Mouse (Mus musculus): ENCODE results near the gene Olfr324. TPM values are rescaled to one million over a fixed set of nuclear protein-coding genes. Genes with fewer than 3 reads are reported as not detected.
A peak's percentile ranks its signal among the peaks of the same experiment; 100 is the strongest.

Olfr324 gene
- total RNA-seq, 1 experiment: not detected

GRCm38 (mm10) chr11:58602062-58602461 lies 7.1 kb downstream of the Olfr324 start:
- no peak overlapping the region for H3K4me3 ChIP-seq (ENCODE audit: insufficient read depth in 1 of 2, low read depth in 1 of 2, low read length in 2 of 2, poor library complexity in 1 of 2, severe bottlenecking in 1 of 2)
- H3K36me3 ChIP-seq (ENCODE audit: control insufficient read depth, insufficient read depth, low read length, poor library complexity, severe bottlenecking): no peaks in the 10 kb centered on the region
- H3K9me3 ChIP-seq (ENCODE audit: control insufficient read depth, insufficient read depth, low read depth, low read length): no peaks in the 10 kb centered on the region
- H3K9ac ChIP-seq (ENCODE audit: insufficient read depth, low read depth, low read length, poor library complexity, severe bottlenecking): no peak overlapping the region
- DNase-seq (ENCODE audit: low read depth, low spot score): no peak
- peak; percentile 80; the same call in 1 of the 2 replicates for TF ChIP-seq HCFC1 (IDR thresholded peaks at IDR 0.05; ENCODE audit: borderline replicate concordance, insufficient read depth, low read length)
- TF ChIP-seq ZC3H11A (IDR thresholded peaks at IDR 0.05; ENCODE audit: borderline replicate concordance, low read depth, low read length): no peak
- in situ Hi-C loops (cut with MboI; ENCODE audit: low sequenced_read_pairs in 2 of 2, unreplicated experiment in 2 of 2): no loop called here
- H3K27ac ChIP-seq (ENCODE audit: insufficient read depth, low read depth, low read length, poor library complexity, severe bottlenecking): no peak overlapping the region
- H3K4me1 ChIP-seq (ENCODE audit: control insufficient read depth in 2 of 2, insufficient read depth in 2 of 2, low read length in 2 of 2, poor library complexity in 1 of 2): no peaks in the 10 kb centered on the region; a peak in 1 of 4 replicates

- Histone ChIP-seq H3K9ac (ENCODE audit: insufficient read depth, low read depth, low read length, poor library complexity, severe bottlenecking) (no peak overlapping the region), H3K4me1 (ENCODE audit: control insufficient read depth in 2 of 2, insufficient read depth in 2 of 2, low read length in 2 of 2, poor library complexity in 1 of 2) (no peaks in the 10 kb centered on the region; a peak in 1 of 4 replicates), H3K9me3 (ENCODE audit: control insufficient read depth, insufficient read depth, low read depth, low read length) (no peaks in the 10 kb centered on the region), H3K4me3 (ENCODE audit: insufficient read depth in 1 of 2, low read depth in 1 of 2, low read length in 2 of 2, poor library complexity in 1 of 2, severe bottlenecking in 1 of 2) (no peak overlapping the region), H3K36me3 (ENCODE audit: control insufficient read depth, insufficient read depth, low read length, poor library complexity, severe bottlenecking) (no peaks in the 10 kb centered on the region), H3K27ac (ENCODE audit: insufficient read depth, low read depth, low read length, poor library complexity, severe bottlenecking) (no peak overlapping the region; the same call in 1 of the 2 replicates)
- in situ Hi-C loops (cut with MboI; ENCODE audit: low sequenced_read_pairs in 2 of 2, unreplicated experiment in 2 of 2): no loop called here
- peak; percentile 29 for DNase-seq (ENCODE audit: low read depth, low spot score)
- TF ChIP-seq HCFC1 (IDR thresholded peaks at IDR 0.05; ENCODE audit: borderline replicate concordance, insufficient read depth, low read length): no peak
- TF ChIP-seq ZC3H11A (IDR thresholded peaks at IDR 0.05; ENCODE audit: borderline replicate concordance, low read depth, low read length): no peak
- TF ChIP-seq CHD2 (IDR thresholded peaks at IDR 0.05; ENCODE audit: low read depth, low read length): no peak
- TF ChIP-seq ZNF384 (IDR thresholded peaks at IDR 0.05; ENCODE audit: low read depth, low read length): no peak
- no peak for TF ChIP-seq MAFK (IDR thresholded peaks at IDR 0.05; ENCODE audit: insufficient read depth, low read depth, low read length)
Measured at GRCm38 (mm10) chr11:58602800-58603560, 8.1 kb downstream of the Olfr324 start.

GRCm38 (mm10) chr11:58604688-58605087 lies 9.8 kb downstream of the Olfr324 start:
- Histone ChIP-seq H3K4me3 (ENCODE audit: insufficient read depth in 1 of 2, low read depth in 1 of 2, low read length in 2 of 2, poor library complexity in 1 of 2, severe bottlenecking in 1 of 2) (no peak overlapping the region), H3K9me3 (ENCODE audit: control insufficient read depth, insufficient read depth, low read depth, low read length) (no peaks in the 10 kb centered on the region), H3K36me3 (ENCODE audit: control insufficient read depth, insufficient read depth, low read length, poor library complexity, severe bottlenecking) (no peaks in the 10 kb centered on the region), H3K9ac (ENCODE audit: insufficient read depth, low read depth, low read length, poor library complexity, severe bottlenecking) (no peak overlapping the region), H3K27ac (ENCODE audit: insufficient read depth, low read depth, low read length, poor library complexity, severe bottlenecking) (no peak overlapping the region), H3K4me1 (ENCODE audit: control insufficient read depth in 2 of 2, insufficient read depth in 2 of 2, low read length in 2 of 2, poor library complexity in 1 of 2) (no peaks in the 10 kb centered on the region; a peak in 1 of 4 replicates)
- no peak for DNase-seq (ENCODE audit: low read depth, low spot score)
- TF ChIP-seq HCFC1 (IDR thresholded peaks at IDR 0.05; ENCODE audit: borderline replicate concordance, insufficient read depth, low read length): no peak
- no peak for TF ChIP-seq CHD2 (IDR thresholded peaks at IDR 0.05; ENCODE audit: low read depth, low read length)
- TF ChIP-seq MAFK (IDR thresholded peaks at IDR 0.05; ENCODE audit: insufficient read depth, low read depth, low read length): no peak
- no peak for TF ChIP-seq ZNF384 (IDR thresholded peaks at IDR 0.05; ENCODE audit: low read depth, low read length)
- in situ Hi-C loops (cut with MboI; ENCODE audit: low sequenced_read_pairs in 2 of 2, unreplicated experiment in 2 of 2): no loop called here

- no peak overlapping the region for H3K27ac ChIP-seq (ENCODE audit: insufficient read depth, low read depth, low read length, poor library complexity, severe bottlenecking)
- H3K4me1 ChIP-seq (ENCODE audit: control insufficient read depth in 2 of 2, insufficient read depth in 2 of 2, low read length in 2 of 2, poor library complexity in 1 of 2): no peaks in the 10 kb centered on the region; a peak in 1 of 4 replicates
- no peak overlapping the region for H3K4me3 ChIP-seq (ENCODE audit: insufficient read depth in 1 of 2, low read depth in 1 of 2, low read length in 2 of 2, poor library complexity in 1 of 2, severe bottlenecking in 1 of 2)
- no peaks in the 10 kb centered on the region for H3K9me3 ChIP-seq (ENCODE audit: control insufficient read depth, insufficient read depth, low read depth, low read length)
- TF ChIP-seq ZNF384 (IDR thresholded peaks at IDR 0.05; ENCODE audit: low read depth, low read length): no peak
- TF ChIP-seq CHD2 (IDR thresholded peaks at IDR 0.05; ENCODE audit: low read depth, low read length): no peak
- no peak for TF ChIP-seq ZC3H11A (IDR thresholded peaks at IDR 0.05; ENCODE audit: borderline replicate concordance, low read depth, low read length)
- no peak for TF ChIP-seq MAFK (IDR thresholded peaks at IDR 0.05; ENCODE audit: insufficient read depth, low read depth, low read length)
- TF ChIP-seq HCFC1 (IDR thresholded peaks at IDR 0.05; ENCODE audit: borderline replicate concordance, insufficient read depth, low read length): no peak
- in situ Hi-C loops (cut with MboI; ENCODE audit: low sequenced_read_pairs in 2 of 2, unreplicated experiment in 2 of 2): no loop called here
- H3K36me3 ChIP-seq (ENCODE audit: control insufficient read depth, insufficient read depth, low read length, poor library complexity, severe bottlenecking): no peaks in the 10 kb centered on the region
- DNase-seq (ENCODE audit: low read depth, low spot score): no peak
- H3K9ac ChIP-seq (ENCODE audit: insufficient read depth, low read depth, low read length, poor library complexity, severe bottlenecking): no peak overlapping the region
Measured at GRCm38 (mm10) chr11:58605228-58605627, 10.3 kb downstream of the Olfr324 start.
